Comparison of ENCODE assay signal across 9 mouse cellular contexts in the genomic region with DNA sequence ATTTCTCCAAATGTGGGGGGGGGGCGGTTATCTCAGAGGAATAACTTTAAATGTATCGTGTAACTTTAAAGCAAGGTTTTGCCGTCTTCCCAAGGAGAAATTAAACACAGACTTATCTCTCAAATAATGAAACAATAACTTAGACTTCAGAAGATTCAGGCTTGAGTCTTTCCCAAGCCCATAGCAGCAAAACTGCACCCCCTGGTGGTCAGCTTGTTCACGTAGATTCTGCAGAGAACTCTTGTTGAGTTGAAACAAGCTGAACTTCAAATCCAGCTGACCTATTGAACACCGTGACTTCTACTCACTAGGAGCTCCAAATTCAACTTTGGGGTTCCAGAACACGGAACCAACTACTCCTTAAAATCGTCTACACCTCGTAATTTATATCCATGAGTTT. TPM values are rescaled to one million over a fixed set of nuclear protein-coding genes. Genes with fewer than 3 reads are reported as not detected.
A peak's percentile ranks its signal among the peaks of the same experiment; 100 is the strongest.
DNase-seq lines count a peak whose midpoint lies in the region; ATAC-seq lines count a peak whose summit lies in the region.
"Had no signal": no experiment of that assay in that cellular context is flagged by ENCODE, and none has a peak within 500 bp of the region (broad histone marks: within the 10 kb centered on the region; RNA-seq: fewer than 3 reads in every experiment).

No protein-coding gene starts in this region.

- ATAC-seq in midbrain, embryonic 14.5 days (ENCODE audit: low FRiP score, low TSS enrichment) = no peak
- ATAC-seq in midbrain, embryonic 13.5 days = no peak
- ATAC-seq in erythroid progenitor cell, adult 5-6 weeks (replicated peaks; ENCODE audit: low FRiP score, poor library complexity, severe bottlenecking) = no peak

- H3K9me3 ChIP-seq in midbrain, embryonic 14.5 days (ENCODE audit: control insufficient read depth, low read length) = no peaks in the 10 kb centered on the region
- H3K9me3 ChIP-seq in midbrain, embryonic 13.5 days = no peaks in the 10 kb centered on the region
- H3K9me3 ChIP-seq: stomach, embryonic 15.5 days had no signal

- H3K36me3 ChIP-seq in midbrain, embryonic 14.5 days (ENCODE audit: control insufficient read depth, insufficient read depth, low read length) = no peaks in the 10 kb centered on the region
- no peaks in the 10 kb centered on the region for H3K36me3 ChIP-seq in midbrain, embryonic 13.5 days
- H3K36me3 ChIP-seq: stomach, embryonic 15.5 days had no signal

- no peak overlapping the region for H3K27ac ChIP-seq in midbrain, embryonic 14.5 days (replicated peaks; ENCODE audit: low read depth, low read length)
- H3K27ac ChIP-seq in midbrain, embryonic 13.5 days = no peak overlapping the region
- H3K27ac ChIP-seq: stomach, embryonic 15.5 days had no signal

- H3K4me1 ChIP-seq in midbrain, embryonic 14.5 days (ENCODE audit: control insufficient read depth, insufficient read depth, low read length) = peaks cover 12% of the 10 kb centered on the region; the same call in 1 of the 2 replicates
- H3K4me1 ChIP-seq in midbrain, embryonic 13.5 days (replicated peaks) = peaks cover 25% of the 10 kb centered on the region
- H3K4me1 ChIP-seq: stomach, embryonic 15.5 days had no signal

- peak; percentile 93 for DNase-seq in midbrain, embryonic 14.5 days
- DNase-seq in cerebellum, adult 8-10 months = peak; percentile 85
- peak; percentile 57 to 68 for DNase-seq in gastrocnemius, adult 8-10 months (ENCODE audit: low spot score in 2 of 2)
- peak; percentile 72 to 92 for DNase-seq in layer of hippocampus, adult 18-20 months (ENCODE audit: low spot score in 2 of 2)
- peak; percentile 90 for DNase-seq in lung, postnatal 10 days
- DNase-seq in skeletal muscle tissue, adult 2 months (ENCODE audit: low read depth, low spot score) = peak; percentile 57

- no peak overlapping the region for H3K9ac ChIP-seq in midbrain, embryonic 14.5 days (replicated peaks; ENCODE audit: low read length)
- H3K9ac ChIP-seq in midbrain, embryonic 13.5 days (replicated peaks) = no peak overlapping the region
- H3K9ac ChIP-seq: stomach, embryonic 15.5 days had no signal

- H3K4me2 ChIP-seq in midbrain, embryonic 14.5 days (ENCODE audit: low read length) = no peak overlapping the region
- no peak overlapping the region for H3K4me2 ChIP-seq in midbrain, embryonic 13.5 days (replicated peaks)
- H3K4me2 ChIP-seq: stomach, embryonic 15.5 days had no signal

- no peak overlapping the region for H3K4me3 ChIP-seq in midbrain, embryonic 14.5 days (replicated peaks; ENCODE audit: low read depth, low read length)
- no peak overlapping the region for H3K4me3 ChIP-seq in midbrain, embryonic 13.5 days (replicated peaks)
- H3K4me3 ChIP-seq: stomach, embryonic 15.5 days had no signal

- 0 out of 2 replicates have a peak, but pooled peaks cover 5% of the 10 kb centered on the region for H3K27me3 ChIP-seq in midbrain, embryonic 14.5 days (ENCODE audit: control insufficient read depth, insufficient read depth, low read length)
- peaks cover 21% of the 10 kb centered on the region for H3K27me3 ChIP-seq in midbrain, embryonic 13.5 days

- WGBS in midbrain, embryonic 14.5 days = 38% methylated on average over 8 of the region's 8 CpGs
- WGBS in midbrain, embryonic 13.5 days = 38% methylated on average over 8 of the region's 8 CpGs

RNA-seq across cellular contexts. Expression of gene Slc2a13, which starts 1.4 kb away (rescaled TPM):
- polyA plus RNA-seq in midbrain, embryonic 14.5 days (2014; fragmentation: Nextera tagmentation; extraction: Ambion mirVana) = 4.1 and 4.3 TPM in 2 replicates
- polyA plus RNA-seq in midbrain, embryonic 13.5 days (2015; fragmentation: Nextera tagmentation; extraction: Ambion mirVana) = 1.4 and 2.0 TPM in 2 replicates
- under 1 TPM; 0.32 to 0.65 (median 0.35) TPM for total RNA-seq in gastrocnemius, adult 8-10 months (2022)
- total RNA-seq in layer of hippocampus, adult 18-20 months (2021) = 10 to 100 TPM; 63.9 to 72.3 TPM
- total RNA-seq in erythroid progenitor cell, adult 5-6 weeks (2015; ENCODE audit: low replicate concordance) = not detected in 2 replicates
- 0.13 TPM in 1 of 2 replicates, not detected in the other for total RNA-seq in erythroid progenitor cell, adult 5-6 weeks (2017; ENCODE audit: low replicate concordance)

Comparison
In these comparisons a context has a peak if more than half of its experiments do, and no peak if none do; other contexts are left out.
1. RNA of gene Slc2a13, which starts 1.4 kb away (total RNA-seq): 63.9 to 72.3 TPM in layer of hippocampus, adult 18-20 months; 0.32 to 0.65 TPM in gastrocnemius, adult 8-10 months and 0.13 TPM in erythroid progenitor cell, adult 5-6 weeks; every median in the first group is over 10 times any median in the second.
2. Peak in every context shown above with its lines, with median percentiles within 50 percentile points of each other: DNase-seq.